Mouse (Mus musculus) liver, embryonic 13.5 days (tissue): ENCODE data around the gene Chst12. TPM values are rescaled to one million over a fixed set of nuclear protein-coding genes. Genes with fewer than 3 reads are reported as not detected.

Experiments used
- ATAC-seq: fragments of 200-750 bp; cut with Nextera tagmentation; 2 replicates; pipeline ENCODE4 v1.8.0; 2017; ENCODE audit warnings: low read depth, mild to moderate bottlenecking, moderate number of reproducible peaks, moderate library complexity
- DNase-seq: peaks from one replicate; pipeline ENCODE4 v3.0.0; 2022
- H3K27ac ChIP-seq: fragments of 300-500 bp; sonication (generic); 2 replicates; pipeline ENCODE4 v1.5.1; 2015; ENCODE audit warnings: moderate library complexity, mild to moderate bottlenecking, inconsistent platforms
- H3K27me3 ChIP-seq: fragments of 300-500 bp; sonication (generic); 2 replicates; pipeline ENCODE4 v1.6.1; 2015; ENCODE audit warnings: mild to moderate bottlenecking, inconsistent platforms
- H3K36me3 ChIP-seq: fragments of 300-500 bp; sonication (generic); 2 replicates; pipeline ENCODE4 v1.6.1; 2015; ENCODE audit warnings: mild to moderate bottlenecking, inconsistent platforms
- H3K4me1 ChIP-seq: fragments of 300-500 bp; sonication (generic); replicated peaks from 2 replicates; pipeline ENCODE4 v1.6.1; 2015; ENCODE audit warnings: inconsistent platforms
- H3K4me2 ChIP-seq: fragments of 300-500 bp; sonication (generic); 2 replicates; pipeline ENCODE4 v1.6.1; 2015; ENCODE audit warnings: inconsistent platforms, mild to moderate bottlenecking, moderate library complexity
- H3K4me3 ChIP-seq: fragments of 300-500 bp; sonication (generic); replicated peaks from 2 replicates; pipeline ENCODE4 v1.5.1; 2015; ENCODE audit warnings: mild to moderate bottlenecking, inconsistent platforms
- H3K9ac ChIP-seq: fragments of 300-500 bp; sonication (generic); 2 replicates; pipeline ENCODE4 v1.6.1; 2015; ENCODE audit warnings: mild to moderate bottlenecking, inconsistent platforms
- H3K9me3 ChIP-seq: fragments of 300-500 bp; sonication (generic); replicated peaks from 2 replicates; pipeline ENCODE4 v1.6.1; 2016; ENCODE audit warnings: inconsistent platforms
- WGBS: fragments of 180-500 bp; shearing (Covaris S2); methylation state at CpG from one replicate; pipeline ENCODE4 v1.1.7; 2015; ENCODE audit not compliant: insufficient replicate concordance; 5-methylcytosine and 5-hydroxymethylcytosine counted together
- polyA plus RNA-seq: library from polyadenylated mRNA; unstranded; fragments of >200 nt; fragmentation: Nextera tagmentation; extraction: Ambion mirVana; gene quantifications from 2 replicates; pipeline ENCODE4 v1.2.1, GENCODE M21; 2015

Chst12 gene
- polyA plus RNA-seq, 1 experiment from 2014 or later = 9.3 TPM

- Histone ChIP-seq H3K36me3 (no peaks in the 10 kb centered on the region), H3K4me3 (no peak overlapping the region), H3K9me3 (no peaks in the 10 kb centered on the region), H3K4me1 (peaks cover 20% of the 10 kb centered on the region), H3K27ac (no peak overlapping the region), H3K27me3 (no peaks in the 10 kb centered on the region), H3K9ac (no peak overlapping the region), H3K4me2 (no peak overlapping the region)
- WGBS = 67% methylated on average over 6 of the region's 6 CpGs
- ATAC-seq (no peak), DNase-seq (no peak)
Observed at GRCm38 (mm10) chr5:140572611-140573010, 67.3 kb downstream of the Chst12 start.

Other genes starting within 250 kb of the Chst12 start
- 24.8 and 25.9 TPM in 2 replicates for gene Mad1l1, start 184.0 kb upstream of the Chst12 start, polyA plus RNA-seq
- 34.8 and 35.5 TPM in 2 replicates for gene Nudt1, start 183.9 kb upstream of the Chst12 start, polyA plus RNA-seq
- gene Mrm2, start 173.7 kb upstream of the Chst12 start, polyA plus RNA-seq = 12.4 and 13.0 TPM in 2 replicates
- 10.5 and 10.9 TPM in 2 replicates for gene Snx8, start 116.3 kb upstream of the Chst12 start, polyA plus RNA-seq
- 101 and 120 TPM in 2 replicates for gene Eif3b, start 86.2 kb upstream of the Chst12 start, polyA plus RNA-seq
- not detected in 2 replicates for gene Gm4869, start 59.9 kb upstream of the Chst12 start, polyA plus RNA-seq
- gene Grifin, start 59.5 kb downstream of the Chst12 start, polyA plus RNA-seq = 4.6 and 4.9 TPM in 2 replicates
- 7.6 and 8.0 TPM in 2 replicates for gene Lfng, start 101.8 kb downstream of the Chst12 start, polyA plus RNA-seq
- gene Ttyh3, start 143.5 kb downstream of the Chst12 start, polyA plus RNA-seq = 4.8 and 4.9 TPM in 2 replicates
- 4.3 and 5.6 TPM in 2 replicates for gene Iqce, start 196.8 kb downstream of the Chst12 start, polyA plus RNA-seq
- 8.0 and 8.2 TPM in 2 replicates for gene Brat1, start 199.5 kb downstream of the Chst12 start, polyA plus RNA-seq
- gene Amz1, start 218.6 kb downstream of the Chst12 start, polyA plus RNA-seq = 0.82 and 0.97 TPM in 2 replicates